Mouse (Mus musculus): ENCODE results near the gene Ptprm. TPM values are rescaled to one million over a fixed set of nuclear protein-coding genes. Genes with fewer than 3 reads are reported as not detected.

Ptprm gene
- total RNA-seq, 1 experiment from 2014 or later = not detected

- no peak for ATAC-seq (replicated peaks in 1 of 2; ENCODE audit: insufficient read depth in 1 of 2, low FRiP score in 2 of 2, low TSS enrichment in 1 of 2, low read depth in 1 of 2, poor library complexity in 2 of 2, severe bottlenecking in 2 of 2)
Measured at GRCm38 (mm10) chr17:67201151-67201550, 153.1 kb downstream of the Ptprm start.

DNA sequence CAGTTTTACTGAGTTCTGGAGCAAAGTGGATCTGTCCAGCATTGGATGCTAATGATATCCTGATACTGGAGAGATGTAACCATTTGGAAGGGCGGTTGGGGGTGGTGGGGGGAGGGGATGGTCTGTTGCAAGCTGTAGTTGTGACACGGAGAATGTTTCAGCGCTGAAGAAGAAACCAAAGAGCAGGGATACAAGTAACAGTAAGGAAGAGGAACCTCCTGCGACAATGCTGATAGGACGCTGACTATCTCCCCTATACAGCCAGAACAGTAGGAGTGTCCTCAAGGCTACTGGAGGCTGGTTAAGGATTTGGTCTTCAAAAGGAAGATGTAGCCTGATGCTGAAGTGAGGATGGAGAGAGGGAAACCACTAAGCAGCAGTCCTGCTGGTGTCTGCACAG lies 160.5 kb downstream of the Ptprm start:
- ATAC-seq (replicated peaks in 1 of 2; ENCODE audit: insufficient read depth in 1 of 2, low FRiP score in 2 of 2, low TSS enrichment in 1 of 2, low read depth in 1 of 2, poor library complexity in 2 of 2, severe bottlenecking in 2 of 2) = 0 out of 4 replicates have a peak, but pooled peaks of 1 of the 2 experiments have one; percentile 18

DNA sequence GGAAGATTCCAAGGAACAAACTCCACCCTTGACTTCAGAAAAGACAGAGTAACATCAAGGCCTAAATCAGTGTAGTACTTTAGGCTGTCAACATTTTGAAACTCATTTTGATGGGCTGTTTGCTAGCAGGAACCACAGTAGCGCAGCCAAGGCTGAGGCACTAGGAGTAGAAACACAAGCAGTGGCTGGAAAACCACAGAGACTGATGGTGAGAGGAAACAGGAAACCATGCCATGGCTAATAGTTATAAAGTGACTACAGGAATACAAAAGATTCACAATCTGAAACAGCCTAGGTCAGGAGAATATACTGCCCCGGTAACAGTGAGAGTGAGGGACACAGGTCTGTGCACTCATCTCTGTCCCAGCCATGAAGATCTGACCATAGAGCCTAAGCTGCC lies 165.7 kb downstream of the Ptprm start:
- ATAC-seq (replicated peaks in 1 of 2; ENCODE audit: insufficient read depth in 1 of 2, low FRiP score in 2 of 2, low TSS enrichment in 1 of 2, low read depth in 1 of 2, poor library complexity in 2 of 2, severe bottlenecking in 2 of 2) = peak; percentile 77 to 85

DNA sequence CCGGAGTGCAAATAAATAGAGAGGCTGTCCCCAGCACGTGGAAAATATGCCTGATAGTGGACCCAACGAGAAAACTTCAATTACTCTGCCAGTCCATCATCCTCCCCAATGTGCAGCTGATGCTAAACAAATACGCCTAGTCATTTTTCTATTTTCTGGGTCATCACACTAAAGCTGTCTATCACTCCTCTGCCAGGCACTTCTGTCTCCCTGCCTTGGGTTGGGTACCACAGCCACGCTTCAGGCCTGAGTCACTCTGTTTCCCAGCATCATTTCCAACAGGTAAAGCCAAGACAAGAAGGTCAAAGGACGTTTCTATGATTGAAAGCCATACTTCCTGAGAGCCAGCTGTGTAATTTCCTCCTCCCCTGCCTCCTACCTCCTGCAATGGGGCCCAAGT lies 167.4 kb downstream of the Ptprm start:
- no peak for ATAC-seq (replicated peaks in 1 of 2; ENCODE audit: insufficient read depth in 1 of 2, low FRiP score in 2 of 2, low TSS enrichment in 1 of 2, low read depth in 1 of 2, poor library complexity in 2 of 2, severe bottlenecking in 2 of 2)

GRCm38 (mm10) chr17:67185942-67186341 lies 168.3 kb downstream of the Ptprm start:
- no peak for ATAC-seq (replicated peaks in 1 of 2; ENCODE audit: insufficient read depth in 1 of 2, low FRiP score in 2 of 2, low TSS enrichment in 1 of 2, low read depth in 1 of 2, poor library complexity in 2 of 2, severe bottlenecking in 2 of 2)

DNA sequence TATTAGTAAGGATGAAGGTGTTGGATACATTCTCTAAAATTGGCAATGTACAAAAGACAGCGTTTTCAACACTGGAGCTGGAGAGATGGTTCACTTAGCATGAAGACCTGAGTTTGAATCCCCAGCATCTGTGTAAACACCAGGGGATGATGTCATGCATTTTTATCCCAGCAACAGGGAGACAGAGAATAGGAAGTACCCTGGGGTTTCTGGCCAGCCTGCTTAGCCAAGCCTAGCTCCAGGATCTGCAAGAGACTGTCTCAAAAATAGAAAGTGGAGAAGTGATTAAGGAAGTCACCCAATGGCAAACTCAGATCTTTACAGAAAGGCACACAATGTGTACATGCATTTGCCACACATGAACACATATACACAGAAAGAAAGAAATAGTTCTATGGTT lies 174.8 kb downstream of the Ptprm start:
- no peak for ATAC-seq (replicated peaks in 1 of 2; ENCODE audit: insufficient read depth in 1 of 2, low FRiP score in 2 of 2, low TSS enrichment in 1 of 2, low read depth in 1 of 2, poor library complexity in 2 of 2, severe bottlenecking in 2 of 2)

DNA sequence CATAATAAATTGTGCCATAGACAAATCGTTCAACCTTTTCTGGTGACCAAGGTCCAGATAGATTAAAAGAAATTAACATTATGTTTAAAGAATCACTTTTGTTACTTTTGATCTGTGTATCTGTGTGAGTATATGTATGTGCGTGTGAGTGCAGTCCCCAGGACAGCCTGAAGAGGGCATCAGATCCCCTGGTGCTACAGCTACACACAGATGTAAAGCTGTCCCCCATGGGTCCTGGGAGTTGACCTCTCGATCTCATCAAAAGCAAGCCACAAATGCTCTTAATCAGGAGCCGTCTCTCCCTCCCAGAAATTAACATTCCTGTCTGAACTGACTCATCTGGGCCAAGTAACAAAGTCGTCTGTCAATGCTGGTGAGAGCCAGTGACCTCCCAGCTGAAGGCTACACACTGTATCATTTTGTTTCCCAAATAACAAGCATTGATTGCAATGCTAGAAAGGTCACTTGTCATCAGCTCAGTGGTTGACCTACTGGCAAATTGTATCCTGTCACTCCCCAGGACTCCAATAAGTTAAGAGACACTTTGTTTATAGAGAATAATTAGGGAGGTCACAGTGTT lies 175.5 kb downstream of the Ptprm start:
- ATAC-seq (replicated peaks in 1 of 2; ENCODE audit: insufficient read depth in 1 of 2, low FRiP score in 2 of 2, low TSS enrichment in 1 of 2, low read depth in 1 of 2, poor library complexity in 2 of 2, severe bottlenecking in 2 of 2) = no peak

DNA sequence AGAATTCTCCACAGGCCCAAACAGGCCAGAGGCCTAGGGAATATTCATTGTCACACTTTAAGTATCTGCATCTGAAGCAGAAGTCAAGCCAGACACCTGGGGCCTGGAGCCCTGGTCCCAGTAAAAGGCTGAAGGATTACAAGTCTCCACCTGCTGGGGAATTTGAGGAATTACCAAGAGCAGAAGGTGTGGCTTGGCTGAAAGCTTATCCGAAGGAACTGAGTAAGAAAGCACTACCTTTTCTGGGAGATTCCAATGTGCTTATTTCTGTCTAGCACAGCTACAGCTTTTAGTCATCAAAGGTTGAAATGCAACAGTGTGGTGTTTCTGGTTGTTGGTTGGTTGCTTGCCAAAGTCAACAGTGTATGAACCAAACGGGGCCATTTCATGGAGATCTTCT lies 178.4 kb downstream of the Ptprm start:
- peak; percentile 73 to 86 for ATAC-seq (replicated peaks in 1 of 2; ENCODE audit: insufficient read depth in 1 of 2, low FRiP score in 2 of 2, low TSS enrichment in 1 of 2, low read depth in 1 of 2, poor library complexity in 2 of 2, severe bottlenecking in 2 of 2)

- ATAC-seq (replicated peaks in 1 of 2; ENCODE audit: insufficient read depth in 1 of 2, low FRiP score in 2 of 2, low TSS enrichment in 1 of 2, low read depth in 1 of 2, poor library complexity in 2 of 2, severe bottlenecking in 2 of 2) = no peak
Measured at GRCm38 (mm10) chr17:67171353-67171752, 182.9 kb downstream of the Ptprm start.

GRCm38 (mm10) chr17:67170696-67171095 lies 183.6 kb downstream of the Ptprm start:
- ATAC-seq (replicated peaks in 1 of 2; ENCODE audit: insufficient read depth in 1 of 2, low FRiP score in 2 of 2, low TSS enrichment in 1 of 2, low read depth in 1 of 2, poor library complexity in 2 of 2, severe bottlenecking in 2 of 2) = no peak

- no peak for ATAC-seq (replicated peaks in 1 of 2; ENCODE audit: insufficient read depth in 1 of 2, low FRiP score in 2 of 2, low TSS enrichment in 1 of 2, low read depth in 1 of 2, poor library complexity in 2 of 2, severe bottlenecking in 2 of 2)
Measured at GRCm38 (mm10) chr17:67165876-67166275, 188.4 kb downstream of the Ptprm start.

- ATAC-seq (replicated peaks in 1 of 2; ENCODE audit: insufficient read depth in 1 of 2, low FRiP score in 2 of 2, low TSS enrichment in 1 of 2, low read depth in 1 of 2, poor library complexity in 2 of 2, severe bottlenecking in 2 of 2) = no peak
Measured at GRCm38 (mm10) chr17:67159611-67160010, 194.6 kb downstream of the Ptprm start.

GRCm38 (mm10) chr17:67157089-67157752 lies 197.0 kb downstream of the Ptprm start:
- no peak for ATAC-seq (replicated peaks in 1 of 2; ENCODE audit: insufficient read depth in 1 of 2, low FRiP score in 2 of 2, low TSS enrichment in 1 of 2, low read depth in 1 of 2, poor library complexity in 2 of 2, severe bottlenecking in 2 of 2)

DNA sequence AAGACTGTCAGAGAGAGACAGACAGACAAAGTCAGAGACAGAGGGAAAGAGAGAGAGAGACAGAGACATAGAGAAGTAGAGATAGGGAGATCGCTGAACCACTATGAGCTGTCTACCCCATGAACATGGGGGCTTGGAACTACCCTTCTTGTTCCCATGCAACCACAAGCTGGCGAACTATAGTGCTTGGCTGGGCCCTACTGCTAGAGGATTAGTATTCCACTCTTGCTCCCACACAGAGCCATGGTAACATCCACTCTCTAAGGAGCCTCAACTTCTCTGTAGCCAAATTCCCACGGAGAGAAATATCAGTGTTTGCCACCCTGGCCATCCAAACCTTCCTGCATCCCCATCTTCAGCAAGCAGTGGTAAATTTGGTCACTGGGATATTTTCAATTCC lies 202.0 kb downstream of the Ptprm start:
- ATAC-seq (replicated peaks in 1 of 2; ENCODE audit: insufficient read depth in 1 of 2, low FRiP score in 2 of 2, low TSS enrichment in 1 of 2, low read depth in 1 of 2, poor library complexity in 2 of 2, severe bottlenecking in 2 of 2) = no peak

- no peak for ATAC-seq (replicated peaks in 1 of 2; ENCODE audit: insufficient read depth in 1 of 2, low FRiP score in 2 of 2, low TSS enrichment in 1 of 2, low read depth in 1 of 2, poor library complexity in 2 of 2, severe bottlenecking in 2 of 2)
Measured at GRCm38 (mm10) chr17:67150441-67150840, 203.8 kb downstream of the Ptprm start.

DNA sequence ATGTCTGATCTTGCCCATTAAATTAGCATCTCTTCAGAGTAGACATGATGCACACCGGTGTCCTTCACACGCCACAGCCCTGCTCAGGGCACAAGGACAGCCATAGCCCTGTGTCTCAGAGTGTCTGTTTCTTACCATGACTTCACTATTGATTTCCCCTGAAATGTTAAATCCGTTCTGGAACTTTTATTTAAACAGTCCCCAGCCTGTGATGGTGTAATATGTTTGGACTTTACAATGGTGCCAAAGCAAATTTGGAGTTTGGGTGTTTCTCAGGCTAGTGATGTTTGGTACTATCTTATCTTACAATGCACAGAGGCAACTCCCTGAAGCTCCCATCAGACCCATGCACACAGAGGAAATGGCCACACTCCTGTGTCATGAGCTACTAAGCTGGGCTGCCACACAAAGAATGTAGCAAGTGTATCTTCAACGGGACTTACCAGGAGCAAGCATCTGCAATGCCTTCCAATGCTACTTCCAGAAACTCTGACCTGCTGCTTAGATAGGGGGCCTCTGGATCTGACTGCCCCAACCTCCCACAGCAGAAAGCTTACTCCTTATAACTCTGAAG lies 212.0 kb downstream of the Ptprm start:
- ATAC-seq (replicated peaks in 1 of 2; ENCODE audit: insufficient read depth in 1 of 2, low FRiP score in 2 of 2, low TSS enrichment in 1 of 2, low read depth in 1 of 2, poor library complexity in 2 of 2, severe bottlenecking in 2 of 2) = no peak

DNA sequence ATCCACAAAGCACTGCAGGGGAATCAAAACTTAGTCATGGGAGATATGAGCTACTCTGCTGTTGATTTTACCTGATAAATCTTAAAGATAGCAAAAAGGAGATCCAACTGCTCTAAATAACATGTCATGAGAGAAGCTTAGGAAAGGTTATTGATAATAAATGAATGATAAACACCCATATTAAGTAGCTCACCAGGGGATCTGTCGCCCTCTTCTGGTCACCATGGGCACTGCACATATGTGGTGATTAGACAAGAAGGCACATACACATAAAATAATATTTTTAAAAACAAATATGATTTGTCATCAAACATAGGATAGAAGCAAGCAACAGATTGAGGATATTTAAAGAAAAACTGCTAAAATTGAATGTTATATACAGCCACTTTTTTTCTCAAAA lies 213.8 kb downstream of the Ptprm start:
- ATAC-seq (replicated peaks in 1 of 2; ENCODE audit: insufficient read depth in 1 of 2, low FRiP score in 2 of 2, low TSS enrichment in 1 of 2, low read depth in 1 of 2, poor library complexity in 2 of 2, severe bottlenecking in 2 of 2) = no peak

GRCm38 (mm10) chr17:67138981-67139380 lies 215.3 kb downstream of the Ptprm start:
- no peak for ATAC-seq (replicated peaks in 1 of 2; ENCODE audit: insufficient read depth in 1 of 2, low FRiP score in 2 of 2, low TSS enrichment in 1 of 2, low read depth in 1 of 2, poor library complexity in 2 of 2, severe bottlenecking in 2 of 2)

DNA sequence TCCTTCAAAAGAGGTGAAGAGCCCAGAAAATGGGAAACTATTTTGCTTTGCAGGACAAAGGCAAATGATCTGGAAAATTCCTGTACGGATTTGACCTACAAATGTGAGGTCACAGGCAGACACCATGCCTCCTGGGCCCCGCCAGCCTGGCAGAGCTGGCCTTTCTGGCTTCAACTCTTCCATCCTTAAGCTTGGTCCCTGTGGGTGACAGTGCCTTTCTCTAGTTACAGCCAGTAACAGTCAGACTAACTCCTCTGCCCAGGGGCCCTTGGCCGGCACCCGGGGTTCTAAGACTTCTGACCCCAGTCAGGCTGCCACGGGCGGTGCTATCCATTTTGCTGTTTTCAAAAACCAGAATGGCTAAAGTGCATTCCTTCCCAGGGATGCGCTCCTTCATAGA lies 217.4 kb downstream of the Ptprm start:
- no peak for ATAC-seq (replicated peaks in 1 of 2; ENCODE audit: insufficient read depth in 1 of 2, low FRiP score in 2 of 2, low TSS enrichment in 1 of 2, low read depth in 1 of 2, poor library complexity in 2 of 2, severe bottlenecking in 2 of 2)

All from hematopoietic stem cell, adult 5-6 weeks (primary cell).